Mouse (Mus musculus) right cerebral cortex, adult 18-20 months (tissue): Measurements from ENCODE around the gene Extl2.

Source experiments
- DNase-seq: peaks from one replicate; pipeline ENCODE4 v3.0.0; 2022; ENCODE audit warnings: mixed read lengths

Extl2 gene

GRCm38 (mm10) chr3:116009622-116010344 is 2.5 kb downstream of the Extl2 start:
- DNase-seq: no peak

GRCm38 (mm10) chr3:116014901-116015300 is 7.6 kb downstream of the Extl2 start:
- no peak for DNase-seq

GRCm38 (mm10) chr3:116016116-116016515 is 8.9 kb downstream of the Extl2 start:
- DNase-seq: no peak

- DNase-seq: no peak
Observed at GRCm38 (mm10) chr3:116018606-116019005, 11.3 kb downstream of the Extl2 start.

- no peak for DNase-seq
Observed at GRCm38 (mm10) chr3:116019136-116019535, 11.9 kb downstream of the Extl2 start.

GRCm38 (mm10) chr3:116024236-116024635 is 17.0 kb downstream of the Extl2 start:
- DNase-seq: no peak

GRCm38 (mm10) chr3:116024669-116025068 is 17.4 kb downstream of the Extl2 start:
- no peak for DNase-seq

- no peak for DNase-seq
Observed at GRCm38 (mm10) chr3:116025701-116026100, 18.4 kb downstream of the Extl2 start.

- DNase-seq: no peak
Observed at GRCm38 (mm10) chr3:116026996-116027395, 19.7 kb downstream of the Extl2 start.

- no peak for DNase-seq
Observed at GRCm38 (mm10) chr3:116030152-116030788, 23.0 kb downstream of the Extl2 start.

- peak; percentile 27 for DNase-seq
Observed at GRCm38 (mm10) chr3:116033218-116033870, 26.1 kb downstream of the Extl2 start.

- DNase-seq: no peak
Observed at GRCm38 (mm10) chr3:116033871-116034222, 26.6 kb downstream of the Extl2 start.

- DNase-seq: no peak
Observed at GRCm38 (mm10) chr3:116040776-116041175, 33.5 kb downstream of the Extl2 start.

GRCm38 (mm10) chr3:116046000-116046399 is 38.7 kb downstream of the Extl2 start:
- no peak for DNase-seq

- no peak for DNase-seq
Observed at GRCm38 (mm10) chr3:116047034-116047433, 39.8 kb downstream of the Extl2 start.

- no peak for DNase-seq
Observed at GRCm38 (mm10) chr3:116057078-116057477, 49.8 kb downstream of the Extl2 start.

- DNase-seq: no peak
Observed at GRCm38 (mm10) chr3:116060320-116060719, 53.1 kb downstream of the Extl2 start.

- no peak for DNase-seq
Observed at GRCm38 (mm10) chr3:116062141-116062540, 54.9 kb downstream of the Extl2 start.

- DNase-seq: no peak
Observed at GRCm38 (mm10) chr3:116072584-116072983, 65.3 kb downstream of the Extl2 start.

- DNase-seq: no peak
Observed at GRCm38 (mm10) chr3:116076739-116077138, 69.5 kb downstream of the Extl2 start.

GRCm38 (mm10) chr3:116078490-116078889 is 71.2 kb downstream of the Extl2 start:
- DNase-seq: peak; percentile 13
